Mouse (Mus musculus) neural tube, embryonic 15.5 days (tissue): ENCODE data around the gene Ptprg. TPM values are rescaled to one million over a fixed set of nuclear protein-coding genes. Genes with fewer than 3 reads are reported as not detected.

ENCODE experiments used
- ATAC-seq: fragments of 200-750 bp; cut with Nextera tagmentation; 2 replicates; pipeline ENCODE4 v1.8.0; 2017; ENCODE audit warnings: mild to moderate bottlenecking, moderate TSS enrichment, moderate library complexity; ENCODE audit not compliant: low FRiP score
- H3K27ac ChIP-seq: fragments of 300-500 bp; sonication (generic); replicated peaks from 2 replicates; pipeline ENCODE4 v1.5.1; 2015; ENCODE audit warnings: mild to moderate bottlenecking, inconsistent platforms
- H3K27me3 ChIP-seq: fragments of 300-500 bp; sonication (generic); replicated peaks from 2 replicates; pipeline ENCODE4 v1.6.1; 2015; ENCODE audit warnings: inconsistent platforms
- H3K36me3 ChIP-seq: fragments of 300-500 bp; sonication (generic); 2 replicates; pipeline ENCODE4 v1.6.1; 2015; ENCODE audit warnings: inconsistent platforms
- H3K4me1 ChIP-seq: fragments of 300-500 bp; sonication (generic); 2 replicates; pipeline ENCODE4 v1.6.1; 2015; ENCODE audit warnings: inconsistent platforms
- H3K4me2 ChIP-seq: fragments of 300-500 bp; sonication (generic); 2 replicates; pipeline ENCODE4 v1.6.1; 2015; ENCODE audit warnings: inconsistent platforms, mild to moderate bottlenecking, moderate library complexity
- H3K4me3 ChIP-seq: fragments of 300-500 bp; sonication (generic); replicated peaks from 2 replicates; pipeline ENCODE4 v1.5.1; 2015; ENCODE audit warnings: mild to moderate bottlenecking, inconsistent platforms
- H3K9ac ChIP-seq: fragments of 300-500 bp; sonication (generic); replicated peaks from 2 replicates; pipeline ENCODE4 v1.6.1; 2015; ENCODE audit warnings: mild to moderate bottlenecking, inconsistent platforms
- H3K9me3 ChIP-seq: fragments of 300-500 bp; sonication (generic); replicated peaks from 2 replicates; pipeline ENCODE4 v1.6.1; 2016; ENCODE audit warnings: inconsistent platforms
- WGBS: fragments of 180-500 bp; shearing (Covaris S2); methylation state at CpG from one replicate; pipeline ENCODE4 v1.1.7; 2015; ENCODE audit warnings: mixed read lengths; 5-methylcytosine and 5-hydroxymethylcytosine counted together
- polyA plus RNA-seq: library from polyadenylated mRNA; unstranded; fragments of >200 nt; fragmentation: Nextera tagmentation; extraction: Ambion mirVana; gene quantifications from 2 replicates; pipeline ENCODE4 v1.2.1, GENCODE M21; 2015

Ptprg gene
- 36.2 and 40.4 TPM in 2 replicates for polyA plus RNA-seq

DNA sequence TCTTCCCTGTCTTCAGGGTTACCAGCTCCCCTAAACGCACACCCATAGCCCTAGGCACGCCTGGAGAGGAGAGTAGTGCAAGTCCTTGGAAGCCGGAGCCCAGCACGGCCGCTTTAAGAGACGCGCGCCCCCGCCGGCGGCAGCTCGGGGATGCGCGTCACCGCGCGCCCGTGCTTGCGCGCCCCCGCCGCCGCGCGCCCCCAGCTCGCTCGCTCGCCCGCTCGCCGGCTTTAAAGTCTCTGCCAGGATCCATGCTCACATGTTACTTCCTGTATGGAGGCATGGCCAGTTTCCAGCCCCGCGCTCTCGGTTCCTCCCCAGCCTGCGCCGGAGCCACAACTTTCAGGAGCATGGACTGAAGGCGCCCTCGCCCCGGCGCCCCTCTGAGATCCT lies at the start of gene Ptprg:
Ptprg (plus strand) TSS at position 260 of the 393 bp plus-strand sequence.
- Histone ChIP-seq H3K36me3 (no peaks in the 10 kb centered on the region), H3K9me3 (no peaks in the 10 kb centered on the region), H3K4me1 (peaks cover 32% of the 10 kb centered on the region), H3K27me3 (no peaks in the 10 kb centered on the region), H3K4me2 (peak within 1 kb of the TSS; percentile 61), H3K9ac (peak within 1 kb of the TSS; percentile 82), H3K27ac (peak within 1 kb of the TSS; percentile 97), H3K4me3 (peak within 1 kb of the TSS; percentile 84)
- under 1% methylated on average over 38 of the region's 40 CpGs for WGBS
- peak; percentile 89 for ATAC-seq

DNA sequence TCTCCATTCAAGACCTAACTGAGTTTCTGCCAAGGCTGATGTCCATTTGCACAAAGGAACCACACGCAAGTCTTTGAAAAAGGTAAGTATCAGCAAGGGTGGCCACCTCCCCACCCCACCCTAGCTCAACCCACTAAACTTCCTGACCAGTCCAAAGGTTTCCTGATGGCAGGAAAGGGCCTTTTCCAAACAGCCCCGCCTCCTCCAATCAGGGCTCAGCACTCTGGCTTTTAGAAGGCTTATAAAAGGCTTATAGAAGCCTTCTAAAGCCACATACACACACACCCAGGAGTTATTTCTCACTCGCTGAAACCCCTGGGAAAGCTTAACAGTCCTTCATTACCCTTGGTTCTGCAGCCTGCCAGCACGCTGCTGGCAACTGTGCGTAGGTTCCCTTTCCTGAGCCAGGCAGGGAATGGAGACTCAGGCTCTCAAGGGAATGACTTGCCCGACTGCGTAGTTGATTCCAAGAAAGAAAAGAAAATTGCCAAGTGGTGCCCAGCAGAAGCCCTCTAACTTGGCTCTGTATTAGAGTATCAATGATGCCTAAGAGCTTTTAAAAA lies 49.4 kb upstream of the Ptprg start:
- Histone ChIP-seq H3K27ac (no peak overlapping the region), H3K4me3 (no peak overlapping the region), H3K9ac (no peak overlapping the region), H3K36me3 (no peaks in the 10 kb centered on the region), H3K27me3 (no peaks in the 10 kb centered on the region), H3K4me2 (no peak overlapping the region), H3K4me1 (no peaks in the 10 kb centered on the region), H3K9me3 (no peaks in the 10 kb centered on the region)
- 45% methylated on average over 7 of the region's 7 CpGs for WGBS
- ATAC-seq = no peak

DNA sequence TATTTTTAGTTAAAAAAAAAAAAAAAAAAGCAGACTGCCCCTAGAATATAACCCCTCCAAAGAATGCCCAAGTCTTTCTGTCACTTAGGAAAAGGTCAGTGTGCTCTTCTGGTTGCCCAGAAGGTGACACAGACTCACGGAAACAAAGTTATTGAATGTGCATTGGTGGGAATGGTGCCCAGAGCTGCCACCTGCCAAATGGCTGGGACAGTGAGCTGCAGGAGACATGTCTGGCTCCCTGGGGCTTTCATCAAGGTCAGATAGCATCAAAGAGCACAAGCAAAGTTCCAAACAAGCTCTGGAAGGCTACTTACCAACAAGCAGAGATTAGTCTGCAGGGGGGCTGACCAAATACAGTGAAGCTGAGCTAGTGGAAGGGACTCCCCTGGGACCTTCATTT lies 43.2 kb upstream of the Ptprg start:
- no peaks in the 10 kb centered on the region for H3K9me3 ChIP-seq
- H3K27me3 ChIP-seq = no peaks in the 10 kb centered on the region
- ATAC-seq = no peak
- H3K4me3 ChIP-seq = no peak overlapping the region
- H3K27ac ChIP-seq = no peak overlapping the region
- H3K9ac ChIP-seq = no peak overlapping the region
- H3K4me2 ChIP-seq = no peak overlapping the region
- WGBS = 80% methylated on average over 1 of the region's 1 CpGs
- no peaks in the 10 kb centered on the region for H3K4me1 ChIP-seq
- H3K36me3 ChIP-seq = no peaks in the 10 kb centered on the region

DNA sequence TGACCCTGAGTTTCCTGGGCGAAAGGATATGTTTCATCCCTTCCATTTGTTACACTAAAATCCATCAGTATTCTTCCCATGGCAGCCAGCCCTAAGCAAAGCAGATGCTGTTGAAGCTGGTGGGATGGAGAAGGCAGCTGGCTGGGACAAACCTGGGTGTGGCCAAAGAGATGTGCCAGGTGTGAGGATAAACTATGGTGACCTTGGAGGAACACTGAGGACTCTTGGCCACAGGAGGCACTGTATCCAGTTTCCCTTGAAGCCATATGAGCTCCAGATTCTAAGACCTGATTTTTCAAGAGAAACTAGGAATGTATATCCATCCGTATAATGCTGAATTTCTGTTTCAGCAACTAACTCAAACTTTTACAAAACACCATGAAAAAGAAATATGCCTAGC lies 34.2 kb upstream of the Ptprg start:
- no peaks in the 10 kb centered on the region for H3K4me1 ChIP-seq
- H3K9me3 ChIP-seq = no peaks in the 10 kb centered on the region
- H3K27ac ChIP-seq = no peak overlapping the region
- 97% methylated on average over 2 of the region's 2 CpGs for WGBS
- no peaks in the 10 kb centered on the region for H3K36me3 ChIP-seq
- no peak overlapping the region for H3K4me3 ChIP-seq
- no peaks in the 10 kb centered on the region for H3K27me3 ChIP-seq
- H3K9ac ChIP-seq = no peak overlapping the region
- ATAC-seq = no peak
- no peak overlapping the region for H3K4me2 ChIP-seq

DNA sequence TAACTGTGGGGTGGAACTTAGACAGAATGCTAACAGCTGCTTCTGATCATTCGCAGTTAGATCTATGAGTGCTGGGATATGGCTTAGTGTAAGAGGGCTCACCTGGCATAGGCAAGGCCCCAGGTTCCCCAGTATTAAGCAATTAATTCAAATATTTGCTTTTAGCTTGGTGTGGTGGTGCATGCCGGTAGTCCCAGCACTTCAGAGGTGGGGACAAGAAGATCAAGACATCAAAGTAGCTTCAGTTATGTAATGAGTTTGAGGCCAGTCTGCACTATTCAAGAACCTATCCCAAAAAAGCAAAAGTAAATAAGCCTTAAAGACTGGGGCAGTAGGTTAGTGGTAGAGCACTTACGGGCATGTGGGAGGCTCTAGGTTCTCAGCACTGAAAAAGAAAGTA lies 30.3 kb upstream of the Ptprg start:
- no peak for ATAC-seq
- no peak overlapping the region for H3K9ac ChIP-seq
- 91% methylated on average over 3 of the region's 3 CpGs for WGBS
- no peak overlapping the region for H3K4me2 ChIP-seq
- no peak overlapping the region for H3K27ac ChIP-seq
- H3K4me3 ChIP-seq = no peak overlapping the region
- no peaks in the 10 kb centered on the region for H3K36me3 ChIP-seq
- H3K4me1 ChIP-seq = no peaks in the 10 kb centered on the region
- no peaks in the 10 kb centered on the region for H3K27me3 ChIP-seq
- H3K9me3 ChIP-seq = no peaks in the 10 kb centered on the region

DNA sequence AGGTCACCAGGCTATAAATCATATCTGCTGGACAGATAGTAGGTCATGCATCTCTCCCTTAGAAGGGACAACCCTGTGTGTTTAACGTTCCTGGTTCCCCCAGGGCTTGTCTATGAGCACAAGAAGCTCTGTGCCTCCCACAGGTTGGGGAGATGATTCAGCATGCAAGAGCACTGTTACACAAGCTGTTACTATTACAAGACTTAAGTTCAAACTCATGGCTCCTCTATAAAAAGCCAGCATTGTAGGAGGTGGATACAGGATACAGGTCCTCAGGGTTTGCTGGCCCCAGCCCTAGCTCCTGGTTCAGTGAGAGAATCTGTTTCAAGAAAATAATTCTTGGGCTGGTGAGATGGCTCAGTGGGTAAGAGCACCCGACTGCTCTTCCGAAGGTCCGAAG lies 23.7 kb upstream of the Ptprg start:
- Histone ChIP-seq H3K9me3 (no peaks in the 10 kb centered on the region), H3K9ac (no peak overlapping the region), H3K4me2 (no peak overlapping the region), H3K4me1 (peaks cover 6% of the 10 kb centered on the region; the same call in 1 of the 2 replicates), H3K36me3 (no peaks in the 10 kb centered on the region), H3K27ac (no peak overlapping the region), H3K4me3 (no peak overlapping the region), H3K27me3 (no peaks in the 10 kb centered on the region)
- 92% methylated on average over 4 of the region's 4 CpGs for WGBS
- ATAC-seq = no peak

DNA sequence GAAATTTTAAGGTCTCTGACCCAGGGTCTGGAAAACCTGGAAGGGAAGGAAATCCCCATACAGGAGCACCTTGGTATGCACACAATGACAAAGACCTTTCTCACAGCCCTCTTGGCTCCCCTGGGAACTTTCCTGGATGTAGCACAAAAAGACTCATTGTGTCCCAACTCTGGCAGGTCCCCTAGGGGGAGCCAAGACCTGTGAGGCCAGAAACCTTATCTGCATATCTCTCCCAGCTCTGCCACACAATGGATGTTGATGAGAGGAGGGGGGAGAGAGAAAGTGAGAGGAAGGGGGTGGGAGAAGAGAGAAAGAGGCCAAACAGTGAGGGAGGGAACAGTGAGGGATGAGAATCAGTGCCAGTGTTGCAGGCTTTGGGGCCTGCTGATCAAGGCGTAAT lies 18.9 kb upstream of the Ptprg start:
- Histone ChIP-seq H3K27me3 (no peaks in the 10 kb centered on the region), H3K4me2 (no peak overlapping the region), H3K9ac (no peak overlapping the region), H3K9me3 (no peaks in the 10 kb centered on the region), H3K4me3 (no peak overlapping the region), H3K36me3 (no peaks in the 10 kb centered on the region), H3K27ac (no peak overlapping the region), H3K4me1 (peaks cover 6% of the 10 kb centered on the region; the same call in 1 of the 2 replicates)
- 59% methylated on average over 1 of the region's 1 CpGs for WGBS
- no peak for ATAC-seq

DNA sequence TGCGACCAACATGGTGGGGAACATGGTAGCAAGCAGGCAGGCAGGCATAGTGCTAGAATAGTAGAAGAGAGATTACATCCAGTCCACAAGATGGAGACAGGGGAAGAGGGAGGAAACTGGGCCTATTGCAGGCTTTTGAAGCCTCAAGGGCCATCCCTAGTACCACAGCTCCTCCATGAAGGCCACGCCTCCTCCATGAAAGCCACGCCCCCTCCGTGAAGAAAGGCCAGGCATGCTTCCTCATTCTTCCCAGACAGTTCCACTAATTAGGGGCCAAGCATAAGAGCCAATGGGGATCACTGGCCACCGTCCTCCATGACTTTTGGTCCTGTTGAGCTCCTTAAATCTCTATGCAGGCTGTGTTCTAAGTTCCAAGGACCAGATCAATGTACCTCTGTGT lies 17.2 kb upstream of the Ptprg start:
- Histone ChIP-seq H3K4me2 (no peak overlapping the region), H3K4me1 (peaks cover 6% of the 10 kb centered on the region; the same call in 1 of the 2 replicates), H3K27me3 (no peaks in the 10 kb centered on the region), H3K36me3 (no peaks in the 10 kb centered on the region), H3K4me3 (no peak overlapping the region), H3K27ac (no peak overlapping the region), H3K9ac (no peak overlapping the region), H3K9me3 (no peaks in the 10 kb centered on the region)
- no peak for ATAC-seq
- whole genome bisulfite sequencing = 78% methylated on average over 5 of the region's 5 CpGs

DNA sequence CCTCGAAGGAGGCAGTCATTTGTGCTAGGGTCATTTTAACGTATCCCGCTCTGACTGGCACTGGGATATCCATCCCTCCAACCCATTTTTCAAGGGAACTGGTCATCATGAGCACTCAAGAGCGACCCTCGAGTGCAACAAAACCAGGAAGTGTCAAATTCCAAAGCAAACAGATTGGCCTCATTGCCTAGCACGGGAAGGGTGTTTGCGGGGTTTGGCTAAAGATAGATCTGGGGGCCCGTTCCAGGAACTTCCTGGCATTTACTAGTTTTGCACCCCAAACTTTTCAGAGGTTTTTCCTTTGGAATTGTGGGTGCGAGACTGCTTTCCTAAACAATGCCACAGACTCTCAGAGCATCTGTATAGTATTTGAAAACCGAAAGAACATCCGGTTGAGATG lies 1.4 kb upstream of the Ptprg start:
- WGBS = 29% methylated on average over 11 of the region's 11 CpGs
- Histone ChIP-seq H3K4me3 (peak overlapping the region; percentile 84), H3K27me3 (no peaks in the 10 kb centered on the region), H3K27ac (no peak overlapping the region), H3K9me3 (no peaks in the 10 kb centered on the region), H3K4me2 (peak overlapping the region; percentile 61), H3K9ac (peak overlapping the region; percentile 82; the same call in 1 of the 2 replicates), H3K36me3 (no peaks in the 10 kb centered on the region), H3K4me1 (peaks cover 20% of the 10 kb centered on the region)
- ATAC-seq = no peak

DNA sequence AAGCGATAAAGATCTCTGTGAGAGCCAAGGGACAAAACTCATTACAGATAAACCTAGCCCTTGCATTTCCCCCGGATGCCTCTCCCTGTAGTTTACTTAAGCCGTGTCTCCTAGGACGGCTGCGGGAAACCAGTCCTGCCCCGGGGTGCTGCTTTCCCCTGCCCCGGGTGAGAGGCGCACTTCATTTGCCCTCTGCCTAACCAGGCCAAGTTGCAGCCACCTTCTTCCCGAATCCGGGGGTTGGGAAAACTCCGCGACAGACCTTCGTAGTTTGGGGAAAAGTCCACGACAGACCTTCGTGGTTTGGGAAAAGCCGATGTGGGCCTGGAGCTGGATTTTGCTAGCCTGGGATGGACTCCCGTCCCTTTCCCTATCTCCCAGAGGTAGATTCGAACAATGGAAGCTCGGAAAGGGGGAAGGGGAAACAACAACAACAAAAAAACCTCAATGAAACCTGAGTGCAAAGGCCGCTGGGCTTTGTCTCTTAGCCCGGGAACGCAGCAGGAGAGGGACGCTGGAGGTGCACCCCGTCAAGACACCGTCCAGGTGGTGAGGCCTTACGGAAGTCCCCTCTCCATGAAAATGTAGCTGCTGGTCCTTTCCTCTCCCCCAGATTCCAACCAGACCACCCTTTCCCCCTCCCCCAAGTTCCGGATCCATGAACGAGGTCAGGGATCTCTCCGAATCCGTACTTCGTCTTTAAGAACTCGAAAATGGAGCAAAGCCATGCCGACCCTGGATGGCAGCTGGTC lies 635 bp upstream of the Ptprg start:
- Histone ChIP-seq H3K36me3 (no peaks in the 10 kb centered on the region), H3K9ac (peak overlapping the region; percentile 82), H3K9me3 (no peaks in the 10 kb centered on the region), H3K27ac (peak overlapping the region; percentile 97), H3K27me3 (no peaks in the 10 kb centered on the region), H3K4me3 (peak overlapping the region; percentile 84), H3K4me2 (peak overlapping the region; percentile 61), H3K4me1 (peaks cover 27% of the 10 kb centered on the region)
- WGBS = 1% methylated on average over 33 of the region's 33 CpGs
- ATAC-seq = peak; percentile 20; the same call in 1 of the 2 replicates

DNA sequence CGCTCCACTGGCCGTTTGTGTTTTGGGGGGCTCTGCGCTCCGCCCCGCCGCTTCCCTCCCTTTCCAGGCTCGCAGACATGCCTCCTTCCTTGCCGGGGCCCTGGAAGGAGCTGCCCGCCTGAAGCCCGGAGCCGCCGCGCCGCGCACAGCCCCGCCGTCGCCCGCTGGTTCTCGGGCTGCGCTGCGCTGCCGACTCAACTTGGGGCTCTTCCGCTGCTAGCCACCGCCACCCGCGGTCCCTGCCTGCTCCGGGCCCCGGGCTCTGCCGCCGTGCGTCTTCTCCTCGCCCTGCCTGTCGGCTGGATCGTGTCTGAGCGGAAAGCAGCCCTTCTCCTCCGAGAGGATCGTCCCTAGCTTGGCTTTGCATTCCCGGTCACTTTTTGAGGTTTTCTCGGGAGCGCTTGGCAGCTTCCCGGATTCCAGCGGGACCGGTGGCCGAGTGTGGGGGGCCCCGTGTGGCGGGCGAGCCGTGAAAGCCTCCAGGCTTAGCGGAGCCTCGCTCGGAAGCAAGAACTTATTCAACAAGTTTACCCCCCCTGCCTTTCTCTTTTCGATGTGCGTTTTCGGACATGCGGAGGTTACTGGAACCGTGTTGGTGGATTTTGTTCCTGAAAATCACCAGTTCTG lies 460 bp downstream of the Ptprg start:
- no peaks in the 10 kb centered on the region for H3K9me3 ChIP-seq
- no peaks in the 10 kb centered on the region for H3K27me3 ChIP-seq
- peak overlapping the region; percentile 84 for H3K4me3 ChIP-seq
- peak overlapping the region; percentile 97 for H3K27ac ChIP-seq
- peaks cover 32% of the 10 kb centered on the region for H3K4me1 ChIP-seq
- H3K9ac ChIP-seq = peak overlapping the region; percentile 82
- WGBS = under 1% methylated on average over 57 of the region's 57 CpGs
- H3K36me3 ChIP-seq = no peaks in the 10 kb centered on the region
- peak; percentile 54 for ATAC-seq
- peak overlapping the region; percentile 61 for H3K4me2 ChIP-seq
